Mouse (Mus musculus) ZHBTc4 (cell line): Measurements from ENCODE around the gene Fhit.

Experiments
- DNase-seq: peaks from one replicate; pipeline ENCODE4 v3.0.0-alpha.2; 2011; ENCODE audit warnings: low read depth, low spot score

The Fhit gene

GRCm38 (mm10) chr14:9606584-9607377, 1555.1 kb downstream of the Fhit start:
- DNase-seq, result no peak

GRCm38 (mm10) chr14:9600271-9600670, 1561.6 kb downstream of the Fhit start:
- DNase-seq, result peak; percentile 17

GRCm38 (mm10) chr14:9597460-9597977, 1564.3 kb downstream of the Fhit start:
- no peak for DNase-seq

GRCm38 (mm10) chr14:9589121-9589520, 1572.7 kb downstream of the Fhit start:
- no peak for DNase-seq

GRCm38 (mm10) chr14:9587900-9588299, 1573.9 kb downstream of the Fhit start:
- DNase-seq, result no peak

GRCm38 (mm10) chr14:9583227-9584155, 1578.3 kb downstream of the Fhit start:
- DNase-seq, result no peak

- no peak for DNase-seq
These were observed 1605.5 kb downstream of the Fhit start for GRCm38 (mm10) chr14:9556333-9556732.

- DNase-seq, result peak; percentile 5
These were observed 1606.0 kb downstream of the Fhit start for GRCm38 (mm10) chr14:9555807-9556206.

- no peak for DNase-seq
These were observed 1609.7 kb downstream of the Fhit start for GRCm38 (mm10) chr14:9552149-9552548.

GRCm38 (mm10) chr14:9547952-9548351, 1613.9 kb downstream of the Fhit start:
- no peak for DNase-seq

GRCm38 (mm10) chr14:9544364-9544763, 1617.5 kb downstream of the Fhit start:
- DNase-seq, result no peak

GRCm38 (mm10) chr14:9535491-9535890, 1626.3 kb downstream of the Fhit start:
- peak; percentile 6 for DNase-seq

GRCm38 (mm10) chr14:9529247-9529646, 1632.6 kb downstream of the Fhit start:
- DNase-seq, result no peak

- DNase-seq, result no peak
These were observed 1635.7 kb downstream of the Fhit start for GRCm38 (mm10) chr14:9526136-9526535.

- no peak for DNase-seq
These were observed 1644.2 kb downstream of the Fhit start for GRCm38 (mm10) chr14:9517651-9518050.

GRCm38 (mm10) chr14:9509678-9510077, 1652.2 kb downstream of the Fhit start:
- DNase-seq, result no peak
